Mouse (Mus musculus): ENCODE data around the gene Zup1. TPM values are rescaled to one million over a fixed set of nuclear protein-coding genes. Genes with fewer than 3 reads are reported as not detected.
"Not testable (repeated sequence)": the region's sequence is repeated elsewhere in the genome, so short reads cannot be mapped to it uniquely, and the experiment has no call there.

Zup1 gene
- polyA plus RNA-seq, 1 experiment from 2014 or later, result 27.9 TPM

- DNase-seq (ENCODE audit: low spot score) (no peak), ATAC-seq (replicated peaks; ENCODE audit: insufficient number of reproducible peaks, low FRiP score, low TSS enrichment, low read depth) (no peak)
- Histone ChIP-seq H3K4me1 (ENCODE audit: control insufficient read depth, insufficient read depth, low read length) (no peaks in the 10 kb centered on the region), H3K4me2 (ENCODE audit: low read depth, low read length) (no peak overlapping the region), H3K27me3 (ENCODE audit: control insufficient read depth, insufficient read depth, low read length) (no peaks in the 10 kb centered on the region), H3K27ac (replicated peaks; ENCODE audit: low read depth, low read length) (no peak overlapping the region), H3K36me3 (replicated peaks; ENCODE audit: control insufficient read depth, insufficient read depth, low read depth, low read length) (peaks cover 2% of the 10 kb centered on the region), H3K4me3 (ENCODE audit: low read depth, low read length) (no peak overlapping the region), H3K9ac (replicated peaks; ENCODE audit: low read length) (no peak overlapping the region), H3K9me3 (replicated peaks; ENCODE audit: control insufficient read depth, low read length) (no peaks in the 10 kb centered on the region)
Observed at GRCm38 (mm10) chr10:33940702-33941101, 10.4 kb downstream of the Zup1 start.

- Histone ChIP-seq H3K9me3 (replicated peaks; ENCODE audit: control insufficient read depth, low read length) (no peaks in the 10 kb centered on the region), H3K36me3 (replicated peaks; ENCODE audit: control insufficient read depth, insufficient read depth, low read depth, low read length) (no peaks in the 10 kb centered on the region), H3K9ac (replicated peaks; ENCODE audit: low read length) (no peak overlapping the region), H3K27me3 (ENCODE audit: control insufficient read depth, insufficient read depth, low read length) (no peaks in the 10 kb centered on the region), H3K27ac (replicated peaks; ENCODE audit: low read depth, low read length) (no peak overlapping the region), H3K4me1 (ENCODE audit: control insufficient read depth, insufficient read depth, low read length) (no peaks in the 10 kb centered on the region), H3K4me2 (ENCODE audit: low read depth, low read length) (peak overlapping the region; percentile 57), H3K4me3 (ENCODE audit: low read depth, low read length) (no peak overlapping the region)
- WGBS, result 3% methylated on average over 6 of the region's 6 CpGs
- ATAC-seq (replicated peaks; ENCODE audit: insufficient number of reproducible peaks, low FRiP score, low TSS enrichment, low read depth), result peak; percentile 39; the same call in 1 of the 2 replicates
- DNase-seq (ENCODE audit: low spot score), result no peak
Observed at GRCm38 (mm10) chr10:33905489-33905888, 45.6 kb downstream of the Zup1 start.

- H3K27me3 ChIP-seq (ENCODE audit: control insufficient read depth, insufficient read depth, low read length), result no peaks in the 10 kb centered on the region
- no peaks in the 10 kb centered on the region for H3K36me3 ChIP-seq (replicated peaks; ENCODE audit: control insufficient read depth, insufficient read depth, low read depth, low read length)
- peak; percentile 94 for ATAC-seq (replicated peaks; ENCODE audit: insufficient number of reproducible peaks, low FRiP score, low TSS enrichment, low read depth)
- H3K9ac ChIP-seq (replicated peaks; ENCODE audit: low read length), result no peak within 1 kb of the TSS
- H3K4me1 ChIP-seq (ENCODE audit: control insufficient read depth, insufficient read depth, low read length), result no peaks in the 10 kb centered on the region
- peak within 1 kb of the TSS; percentile 57 for H3K4me2 ChIP-seq (ENCODE audit: low read depth, low read length)
- no peak within 1 kb of the TSS for H3K27ac ChIP-seq (replicated peaks; ENCODE audit: low read depth, low read length)
- H3K4me3 ChIP-seq (ENCODE audit: low read depth, low read length), result peak within 1 kb of the TSS; percentile 30
- peak; percentile 76 for DNase-seq (ENCODE audit: low spot score)
- WGBS, result 7% methylated on average over 17 of the region's 17 CpGs
- H3K9me3 ChIP-seq (replicated peaks; ENCODE audit: control insufficient read depth, low read length), result no peaks in the 10 kb centered on the region
Observed at GRCm38 (mm10) chr10:33904530-33905481, 46.3 kb downstream of the Zup1 start, which contains the start of gene Rsph4a. TSS of gene Rsph4a (plus strand) at chr10:33905111.

DNA sequence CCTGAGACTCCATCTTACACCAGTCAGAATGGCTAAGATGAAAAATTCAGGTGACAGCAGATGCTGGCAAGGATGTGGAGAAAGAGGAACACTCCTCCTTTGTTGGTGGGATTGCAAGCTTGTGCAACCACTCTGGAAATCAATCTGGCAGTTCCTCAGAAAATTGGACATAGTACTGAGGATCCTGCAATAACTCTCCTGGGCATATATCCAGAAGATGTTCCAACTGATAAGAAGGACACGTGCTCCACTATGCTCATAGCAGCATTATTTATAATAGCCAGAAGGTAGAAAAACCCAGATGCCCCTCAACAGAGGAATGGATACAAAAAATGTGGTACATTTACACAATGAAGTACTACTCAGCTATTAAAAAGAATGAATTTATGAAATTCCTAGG is 49.5 kb downstream of the Zup1 start:
- H3K27me3 ChIP-seq (ENCODE audit: control insufficient read depth, insufficient read depth, low read length); H3K36me3 ChIP-seq (replicated peaks; ENCODE audit: control insufficient read depth, insufficient read depth, low read depth, low read length); H3K9me3 ChIP-seq (replicated peaks; ENCODE audit: control insufficient read depth, low read length); H3K27ac ChIP-seq (replicated peaks; ENCODE audit: low read depth, low read length); H3K9ac ChIP-seq (replicated peaks; ENCODE audit: low read length); H3K4me2 ChIP-seq (ENCODE audit: low read depth, low read length); ATAC-seq (replicated peaks; ENCODE audit: insufficient number of reproducible peaks, low FRiP score, low TSS enrichment, low read depth); DNase-seq (ENCODE audit: low spot score); H3K4me1 ChIP-seq (ENCODE audit: control insufficient read depth, insufficient read depth, low read length); H3K4me3 ChIP-seq (ENCODE audit: low read depth, low read length): not testable (repeated sequence)
- WGBS, result 87% methylated on average over 1 of the region's 1 CpGs

DNA sequence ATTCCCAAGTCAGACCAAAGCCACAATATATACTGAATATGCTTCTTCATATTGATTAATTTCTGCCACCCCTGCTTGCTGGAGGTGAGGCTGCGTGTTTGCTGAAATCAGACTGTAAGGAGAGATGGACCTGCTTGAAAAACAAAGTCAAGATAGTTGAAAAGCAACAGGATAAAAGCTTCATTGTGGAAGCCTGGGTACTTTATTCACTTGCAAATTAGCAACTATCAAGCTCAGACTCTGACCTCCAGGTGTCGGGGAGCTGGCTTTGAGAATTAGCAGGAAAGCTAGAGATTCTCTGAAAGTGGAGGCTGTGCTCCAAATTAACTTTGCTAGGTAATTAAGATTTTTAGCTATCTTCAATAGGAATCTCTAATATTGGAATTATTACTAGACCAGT is 68.7 kb downstream of the Zup1 start:
- H3K4me3 ChIP-seq (ENCODE audit: low read depth, low read length); ATAC-seq (replicated peaks; ENCODE audit: insufficient number of reproducible peaks, low FRiP score, low TSS enrichment, low read depth); H3K9me3 ChIP-seq (replicated peaks; ENCODE audit: control insufficient read depth, low read length); H3K27ac ChIP-seq (replicated peaks; ENCODE audit: low read depth, low read length); H3K36me3 ChIP-seq (replicated peaks; ENCODE audit: control insufficient read depth, insufficient read depth, low read depth, low read length); H3K4me1 ChIP-seq (ENCODE audit: control insufficient read depth, insufficient read depth, low read length); H3K9ac ChIP-seq (replicated peaks; ENCODE audit: low read length); H3K27me3 ChIP-seq (ENCODE audit: control insufficient read depth, insufficient read depth, low read length); DNase-seq (ENCODE audit: low spot score); H3K4me2 ChIP-seq (ENCODE audit: low read depth, low read length): not testable (repeated sequence)
- WGBS, result 78% methylated on average over 2 of the region's 2 CpGs

- H3K36me3 ChIP-seq (replicated peaks; ENCODE audit: control insufficient read depth, insufficient read depth, low read depth, low read length), result no peaks in the 10 kb centered on the region
- no peak overlapping the region for H3K27ac ChIP-seq (replicated peaks; ENCODE audit: low read depth, low read length)
- DNase-seq (ENCODE audit: low spot score) (no peak), ATAC-seq (replicated peaks; ENCODE audit: insufficient number of reproducible peaks, low FRiP score, low TSS enrichment, low read depth) (no peak)
- H3K27me3 ChIP-seq (ENCODE audit: control insufficient read depth, insufficient read depth, low read length), result no peaks in the 10 kb centered on the region
- H3K4me1 ChIP-seq (ENCODE audit: control insufficient read depth, insufficient read depth, low read length), result no peaks in the 10 kb centered on the region
- no peak overlapping the region for H3K4me2 ChIP-seq (ENCODE audit: low read depth, low read length)
- no peaks in the 10 kb centered on the region for H3K9me3 ChIP-seq (replicated peaks; ENCODE audit: control insufficient read depth, low read length)
- H3K4me3 ChIP-seq (ENCODE audit: low read depth, low read length), result no peak overlapping the region
- H3K9ac ChIP-seq (replicated peaks; ENCODE audit: low read length), result no peak overlapping the region
- WGBS, result 83% methylated on average over 2 of the region's 2 CpGs
Observed at GRCm38 (mm10) chr10:33872672-33873398, 78.2 kb downstream of the Zup1 start.

- DNase-seq (ENCODE audit: low spot score), result no peak
- no peak overlapping the region for H3K4me2 ChIP-seq (ENCODE audit: low read depth, low read length)
- H3K4me3 ChIP-seq (ENCODE audit: low read depth, low read length), result no peak overlapping the region
- no peaks in the 10 kb centered on the region for H3K4me1 ChIP-seq (ENCODE audit: control insufficient read depth, insufficient read depth, low read length)
- no peaks in the 10 kb centered on the region for H3K9me3 ChIP-seq (replicated peaks; ENCODE audit: control insufficient read depth, low read length)
- 18% methylated on average over 1 of the region's 1 CpGs for WGBS
- H3K27ac ChIP-seq (replicated peaks; ENCODE audit: low read depth, low read length), result no peak overlapping the region
- no peaks in the 10 kb centered on the region for H3K36me3 ChIP-seq (replicated peaks; ENCODE audit: control insufficient read depth, insufficient read depth, low read depth, low read length)
- no peak for ATAC-seq (replicated peaks; ENCODE audit: insufficient number of reproducible peaks, low FRiP score, low TSS enrichment, low read depth)
- no peaks in the 10 kb centered on the region for H3K27me3 ChIP-seq (ENCODE audit: control insufficient read depth, insufficient read depth, low read length)
- H3K9ac ChIP-seq (replicated peaks; ENCODE audit: low read length), result no peak overlapping the region
Observed at GRCm38 (mm10) chr10:33870441-33870840, 80.6 kb downstream of the Zup1 start.

All from embryonic facial prominence, embryonic 11.5 days (tissue).